Mouse (Mus musculus) urinary bladder, postnatal 10 days (tissue): ENCODE measurements around the gene Map3k12.

Experiments used
- DNase-seq: peaks from one replicate; pipeline ENCODE4 v3.0.0; 2022; ENCODE audit warnings: low spot score

Map3k12 gene

DNA sequence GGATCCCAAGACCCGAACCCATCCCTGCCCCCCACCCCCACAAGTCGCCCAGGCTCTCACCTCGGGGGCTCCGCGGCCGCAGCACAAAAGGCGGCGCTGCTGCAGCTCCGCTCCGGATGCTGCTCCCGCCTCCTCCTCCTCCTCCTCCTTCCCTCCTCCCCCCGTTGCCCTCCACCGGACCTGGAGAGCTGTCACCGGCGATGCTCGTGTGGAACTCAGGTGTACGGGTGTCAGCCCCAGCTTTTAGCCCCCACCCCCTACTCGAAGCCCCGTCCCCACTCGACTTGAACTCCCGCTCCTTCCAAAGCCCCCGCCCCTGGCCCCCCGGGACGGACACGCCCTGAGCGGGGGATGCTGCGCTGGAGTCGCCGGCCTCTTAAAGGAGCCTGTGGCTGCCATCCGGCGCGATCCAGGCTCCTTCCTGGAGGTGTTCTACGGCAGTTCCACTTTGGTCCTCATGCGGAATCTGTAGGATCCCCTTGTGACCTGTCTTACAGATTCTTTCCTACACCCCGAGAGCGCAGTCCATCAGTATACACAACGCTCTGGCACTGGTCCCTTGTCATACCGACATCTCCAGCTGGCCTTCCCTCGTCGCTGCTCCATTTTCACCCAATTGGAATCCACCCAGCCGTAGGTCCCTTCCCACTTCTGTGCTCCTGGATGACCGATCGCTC is at the start of gene Map3k12:
TSS of gene Map3k12 (minus strand) at position 337 of the 677 bp plus-strand sequence.
- no peak for DNase-seq

DNA sequence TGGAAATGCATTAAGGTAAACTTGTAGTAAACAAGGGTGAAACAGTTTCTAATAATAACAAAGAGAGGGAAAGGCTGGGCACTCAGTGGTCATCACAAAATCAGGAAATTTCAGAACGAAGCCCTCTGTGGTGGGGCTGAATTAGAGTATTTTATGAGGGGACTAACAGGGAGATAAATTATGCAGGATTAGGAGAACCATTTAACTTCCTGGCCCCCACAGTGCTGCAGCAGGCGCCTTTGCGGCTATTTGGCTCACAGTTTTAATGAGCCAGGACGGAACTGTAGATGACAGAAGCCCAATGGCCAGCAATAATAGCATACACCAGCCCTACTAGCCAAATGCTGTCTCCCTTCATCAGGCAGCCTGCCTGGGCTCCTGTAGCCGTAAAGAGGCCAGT is 46.8 kb upstream of the Map3k12 start:
- DNase-seq, result no peak

DNA sequence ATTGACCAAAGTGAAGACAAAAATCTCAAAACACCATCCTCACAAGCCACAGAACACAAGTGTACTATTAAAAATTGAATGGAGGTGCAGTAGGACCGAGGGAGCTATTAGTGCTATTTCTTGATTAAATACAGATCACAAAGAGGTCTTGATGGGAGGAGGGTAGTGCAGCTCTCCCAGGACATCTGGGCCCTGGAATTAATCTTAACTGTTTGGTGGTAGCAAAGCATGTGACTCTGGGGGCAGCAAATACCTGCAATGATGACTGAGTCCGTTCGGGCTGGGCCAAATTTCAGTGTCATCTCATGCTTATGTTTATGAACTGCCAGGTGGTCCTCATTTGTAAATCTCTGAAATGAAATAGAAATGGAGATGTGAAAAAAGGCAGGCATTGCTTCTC is 46.2 kb upstream of the Map3k12 start:
- no peak for DNase-seq

DNA sequence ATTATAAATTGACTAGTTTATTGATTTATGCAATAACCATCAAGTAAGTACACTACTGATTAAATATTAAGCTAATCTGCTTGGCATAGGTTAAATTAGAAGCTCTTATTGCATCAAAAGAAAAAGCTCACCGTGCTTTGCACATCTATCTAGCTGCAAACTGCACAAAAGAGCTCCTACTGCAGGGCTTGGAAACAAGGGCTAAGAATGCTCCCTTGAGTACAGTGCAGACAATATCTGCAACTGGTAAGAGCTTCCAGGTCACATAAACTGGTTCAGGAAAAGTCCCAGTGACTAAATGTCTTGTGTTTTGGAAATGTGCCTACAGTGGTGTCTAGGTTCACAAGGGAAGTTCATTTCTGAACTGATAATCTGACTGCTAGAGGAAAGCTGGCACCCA is 45.6 kb upstream of the Map3k12 start:
- DNase-seq, result no peak

DNA sequence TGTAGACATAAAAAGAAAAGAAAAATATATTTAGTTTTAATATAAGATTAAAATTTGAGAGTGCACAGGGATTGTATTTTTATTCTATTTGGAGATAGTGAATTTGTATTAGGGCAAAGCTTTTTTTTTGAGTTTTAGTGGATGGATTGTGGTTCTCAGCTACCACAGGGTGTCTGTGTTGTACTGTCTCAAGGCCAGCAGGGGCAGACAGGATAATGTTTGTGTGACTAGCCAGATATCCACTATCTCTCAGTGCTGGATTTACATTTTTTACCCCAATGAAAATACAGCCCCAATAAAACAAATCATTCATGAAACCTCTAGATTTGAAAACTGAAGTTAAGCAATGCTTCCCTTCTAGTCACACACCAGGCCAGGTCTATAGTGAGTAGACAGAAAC is 40.7 kb upstream of the Map3k12 start:
- no peak for DNase-seq

DNA sequence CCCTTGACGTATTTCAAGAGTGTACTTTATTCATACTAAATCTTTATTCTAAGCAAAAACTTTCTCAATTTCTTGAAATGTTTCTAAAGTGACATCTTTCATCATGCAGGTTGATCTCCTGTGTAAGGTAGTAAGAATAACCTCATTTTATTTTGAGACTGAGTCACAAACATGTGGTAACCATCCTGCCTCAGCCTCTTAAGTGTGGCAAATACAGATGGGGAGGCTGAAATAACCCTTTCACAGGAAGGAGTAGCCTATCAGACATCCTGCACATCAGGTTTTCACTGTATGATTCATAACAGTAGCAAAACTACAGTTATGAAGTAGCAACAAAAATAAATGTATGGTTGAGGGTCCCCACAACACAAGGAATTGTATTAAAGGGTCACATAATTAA is 38.7 kb upstream of the Map3k12 start:
- DNase-seq, result no peak

DNA sequence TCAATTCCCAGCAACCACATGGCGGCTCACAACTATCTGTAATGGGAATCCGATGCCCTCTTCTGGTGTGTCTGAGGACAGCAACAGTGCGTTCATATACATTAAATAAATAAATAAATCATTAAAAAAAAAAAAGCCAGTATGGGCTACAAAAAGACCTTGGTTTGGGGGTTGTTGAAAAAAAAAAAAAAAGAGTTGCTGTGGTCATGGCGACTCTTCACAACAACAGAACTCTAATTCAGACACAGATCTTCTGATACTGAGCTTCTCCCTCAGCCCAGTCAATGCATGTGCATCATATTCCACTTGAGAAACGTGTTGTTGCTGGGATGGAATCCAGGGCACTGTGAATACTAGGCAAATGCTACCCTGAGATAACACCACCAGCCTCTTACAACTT is 35.7 kb upstream of the Map3k12 start:
- no peak for DNase-seq

DNA sequence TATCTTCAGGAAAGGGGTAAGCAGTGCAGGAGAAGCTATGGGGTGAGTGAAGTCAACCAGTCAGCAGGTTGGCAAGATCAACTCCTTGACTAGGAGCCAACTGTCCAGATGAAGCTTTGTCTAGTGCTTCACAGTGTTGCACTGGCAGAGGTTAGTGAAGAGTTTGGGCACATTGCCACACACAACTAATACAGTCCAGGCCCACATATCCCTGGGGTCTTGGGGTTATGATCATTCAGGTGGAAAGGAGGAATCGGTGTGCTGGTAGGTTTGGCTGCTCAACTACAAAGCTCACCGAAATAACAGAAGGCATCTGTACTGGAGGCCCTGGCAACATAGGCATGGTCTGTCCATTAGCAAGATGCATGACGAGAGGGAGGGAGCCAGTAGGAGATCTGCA is 30.6 kb upstream of the Map3k12 start:
- no peak for DNase-seq

DNA sequence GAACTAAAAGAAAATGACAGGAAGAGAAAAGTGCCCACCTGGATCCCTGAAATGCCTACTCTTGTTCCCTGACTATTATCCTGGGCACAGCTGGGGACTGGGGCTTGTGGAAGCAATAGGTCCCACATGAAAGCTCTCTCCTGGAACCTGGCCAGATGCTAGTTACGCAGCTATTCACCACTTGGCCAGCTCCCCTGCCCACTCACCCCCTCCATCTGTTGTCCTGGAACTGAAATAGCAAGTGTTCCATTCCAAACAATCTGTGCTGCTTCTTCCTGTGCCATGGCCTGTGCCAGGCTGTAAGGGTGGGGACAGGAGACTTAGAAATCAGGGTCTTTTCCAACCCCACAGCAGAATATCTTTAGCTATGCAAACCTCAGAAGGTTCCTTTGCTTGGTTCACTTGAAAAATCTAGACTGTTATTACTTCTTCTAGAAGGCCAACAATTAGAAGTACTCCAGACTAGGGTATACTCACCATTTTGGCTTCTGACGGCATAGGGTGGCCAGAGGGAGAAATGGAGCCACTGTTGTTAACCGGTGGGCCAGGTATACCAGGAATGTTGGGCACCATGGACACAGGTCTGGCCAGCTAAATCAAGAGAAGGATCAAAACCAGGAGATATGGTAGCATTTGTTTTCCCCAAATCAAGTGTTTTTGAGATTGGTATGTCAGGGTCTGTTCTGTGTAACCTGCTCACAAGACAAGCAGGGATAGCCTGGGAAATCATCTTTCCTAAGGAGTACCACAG is 30.0 kb upstream of the Map3k12 start:
- DNase-seq, result no peak

DNA sequence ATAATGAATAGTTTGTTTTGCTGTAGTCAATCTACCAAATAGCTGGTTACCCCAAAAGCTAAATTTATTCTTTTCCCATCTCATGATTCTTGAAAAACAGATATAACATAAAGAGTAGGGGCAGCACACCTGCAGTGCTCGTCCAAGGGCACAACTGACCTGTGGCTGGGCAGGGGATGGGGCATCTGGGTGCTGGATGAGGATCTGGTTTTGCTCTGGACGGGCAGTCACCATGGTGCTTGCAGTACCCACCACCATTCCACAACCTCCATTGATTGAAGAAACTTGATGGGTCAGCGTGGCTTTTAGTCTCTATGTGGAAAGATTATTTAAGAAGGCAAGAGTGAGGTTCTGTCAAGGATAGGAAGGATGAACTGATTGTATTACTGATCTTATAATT is 29.4 kb upstream of the Map3k12 start:
- no peak for DNase-seq

DNA sequence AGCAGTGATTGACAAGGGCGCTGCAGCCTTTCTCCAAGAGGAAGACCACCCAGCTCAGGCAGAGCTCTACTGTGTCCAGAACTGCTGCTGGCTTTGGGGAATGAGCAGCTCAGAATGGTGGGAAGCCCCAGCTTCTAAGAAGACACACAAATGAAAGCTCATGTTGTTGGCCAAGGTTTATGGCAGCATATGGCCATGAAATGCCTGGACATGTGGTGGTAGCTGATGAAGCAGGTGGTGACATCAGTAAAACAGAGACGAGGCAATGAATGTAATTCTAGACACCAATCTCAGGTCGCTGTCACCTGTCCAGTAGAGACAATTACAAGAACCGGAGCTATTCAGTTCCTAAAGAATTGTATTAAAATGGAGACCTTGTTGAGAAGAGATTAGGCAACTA is 27.9 kb upstream of the Map3k12 start:
- no peak for DNase-seq

DNA sequence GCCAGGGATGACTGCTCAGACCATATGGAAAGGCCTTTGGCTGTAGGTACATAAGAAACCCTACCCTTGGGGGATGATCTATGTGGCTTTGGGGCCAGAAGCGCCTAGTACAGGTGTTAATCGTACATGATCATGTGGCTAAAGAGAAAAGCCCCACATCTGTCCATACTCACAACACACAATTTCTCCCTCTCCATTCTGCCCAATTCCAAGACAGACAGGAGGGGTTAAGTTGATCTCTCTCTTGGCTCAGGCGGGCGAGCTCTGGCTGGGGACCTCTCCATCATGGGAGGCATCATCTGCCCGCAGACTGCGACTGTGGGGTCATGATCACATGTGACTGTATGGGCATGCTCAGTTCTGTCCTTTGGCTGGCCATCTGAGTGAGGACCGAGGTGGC is 17.1 kb upstream of the Map3k12 start:
- no peak for DNase-seq

DNA sequence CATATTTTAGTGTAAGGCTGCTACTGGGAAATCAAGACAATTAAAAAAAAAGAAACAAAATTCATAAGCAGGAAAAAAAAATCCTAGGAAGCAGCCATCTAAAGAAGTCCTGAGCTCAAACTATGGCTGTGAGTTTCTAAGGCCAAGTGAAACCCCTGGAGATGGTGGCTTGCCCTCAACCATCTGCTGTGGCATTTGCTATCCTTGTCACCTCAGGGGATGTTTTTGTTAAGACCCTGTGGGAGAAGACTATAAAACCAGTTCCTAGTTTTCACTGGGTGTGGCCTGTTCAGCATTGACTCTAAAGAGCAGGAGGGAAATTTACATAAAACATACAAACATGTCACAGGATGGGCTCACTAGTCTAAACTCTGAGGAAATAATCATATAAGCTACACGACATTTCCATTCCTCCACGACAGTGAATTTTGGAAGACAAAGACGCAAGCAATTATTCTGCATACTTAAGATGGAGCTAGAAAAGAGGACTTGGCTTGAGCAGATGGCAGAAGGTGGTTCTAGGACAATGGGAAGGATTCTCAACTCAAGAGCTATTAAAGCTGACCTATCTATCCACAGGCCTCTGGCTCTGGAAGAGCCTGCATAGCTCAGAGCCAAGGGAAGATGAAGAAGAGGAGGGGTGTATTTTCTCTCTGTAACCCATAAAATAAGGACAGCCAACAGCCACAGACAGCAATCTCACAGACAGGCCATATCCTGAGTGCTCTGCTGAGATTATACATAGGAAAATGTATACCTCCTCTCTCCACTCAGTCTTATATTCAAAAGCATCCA is 15.4 kb upstream of the Map3k12 start:
- no peak for DNase-seq

DNA sequence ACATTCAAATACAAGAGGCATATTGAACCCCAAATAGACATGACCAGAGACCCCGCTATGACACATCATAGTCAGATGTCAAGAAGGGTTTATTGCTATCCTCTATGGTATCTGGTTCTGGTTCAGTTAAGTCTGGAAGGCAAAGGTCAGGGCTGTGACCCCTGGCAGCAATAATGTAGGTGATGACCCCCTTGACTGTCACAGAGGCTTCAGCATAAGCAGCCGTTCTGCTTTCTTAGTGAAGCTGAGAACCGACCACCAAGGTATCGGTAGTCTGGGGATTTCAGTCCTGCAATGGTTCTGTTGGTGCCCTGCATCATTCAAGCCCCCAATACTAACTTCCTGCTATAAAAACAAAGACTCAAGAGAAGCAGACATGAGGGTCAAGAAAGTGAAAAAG is 14.7 kb upstream of the Map3k12 start:
- no peak for DNase-seq

DNA sequence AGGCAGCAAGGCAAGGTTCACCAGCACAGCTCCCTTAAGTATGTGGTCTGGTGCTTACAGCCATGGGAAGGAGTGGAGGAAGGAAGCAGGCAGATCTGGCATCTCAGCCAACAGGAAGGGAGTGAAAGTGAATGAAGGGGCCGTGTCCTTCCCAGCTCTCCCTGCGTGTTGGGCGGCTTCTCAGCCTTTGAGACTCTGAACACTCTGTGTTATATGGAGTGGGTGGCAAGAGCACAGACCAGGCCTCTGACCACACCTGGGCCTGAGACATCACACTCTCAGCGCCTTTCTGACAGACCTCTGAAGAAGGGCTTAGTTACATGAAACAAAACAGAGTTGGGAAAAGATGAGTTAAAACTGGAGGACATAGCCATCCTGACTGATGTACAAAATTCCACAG is 13.7 kb upstream of the Map3k12 start:
- no peak for DNase-seq

DNA sequence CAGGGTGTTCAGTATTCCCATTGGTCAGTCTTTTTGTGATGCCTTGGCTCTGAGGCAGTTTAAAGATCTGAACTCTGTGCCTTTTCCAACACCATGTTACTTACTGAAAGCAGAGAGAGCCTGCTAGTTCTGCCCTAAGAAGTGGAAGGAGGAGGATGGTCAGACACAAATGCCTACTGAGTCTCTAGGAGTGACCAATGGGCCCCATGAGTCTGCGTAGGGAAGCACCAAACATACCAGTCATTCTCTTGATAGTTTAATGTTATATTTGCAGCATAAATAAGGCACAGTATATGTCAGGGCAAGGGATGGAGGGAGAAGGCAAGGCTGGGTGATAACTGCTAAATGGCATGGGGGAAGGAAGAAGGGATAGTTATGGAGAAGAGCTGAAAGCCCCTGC is 11.5 kb upstream of the Map3k12 start:
- DNase-seq, result no peak

DNA sequence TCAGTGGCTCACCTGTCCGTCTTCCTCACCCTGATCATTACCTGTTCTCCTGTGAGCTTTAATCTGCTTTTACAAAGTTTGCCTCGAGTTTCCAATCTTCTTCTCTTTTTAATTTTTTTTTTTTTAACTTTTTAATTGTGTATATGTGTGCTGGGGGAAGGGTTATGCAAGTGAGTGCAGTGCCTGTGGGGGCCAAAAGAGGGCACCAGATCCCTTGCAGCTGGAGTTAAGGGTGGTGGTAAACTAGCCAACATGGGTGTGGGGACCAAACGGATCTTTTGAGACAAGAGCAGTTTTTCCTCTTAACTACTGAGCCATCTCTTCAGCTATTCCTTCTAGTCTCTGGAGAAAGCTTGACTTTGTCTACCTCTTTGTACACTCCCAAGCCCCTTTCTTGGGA is 11.1 kb upstream of the Map3k12 start:
- DNase-seq, result no peak

DNA sequence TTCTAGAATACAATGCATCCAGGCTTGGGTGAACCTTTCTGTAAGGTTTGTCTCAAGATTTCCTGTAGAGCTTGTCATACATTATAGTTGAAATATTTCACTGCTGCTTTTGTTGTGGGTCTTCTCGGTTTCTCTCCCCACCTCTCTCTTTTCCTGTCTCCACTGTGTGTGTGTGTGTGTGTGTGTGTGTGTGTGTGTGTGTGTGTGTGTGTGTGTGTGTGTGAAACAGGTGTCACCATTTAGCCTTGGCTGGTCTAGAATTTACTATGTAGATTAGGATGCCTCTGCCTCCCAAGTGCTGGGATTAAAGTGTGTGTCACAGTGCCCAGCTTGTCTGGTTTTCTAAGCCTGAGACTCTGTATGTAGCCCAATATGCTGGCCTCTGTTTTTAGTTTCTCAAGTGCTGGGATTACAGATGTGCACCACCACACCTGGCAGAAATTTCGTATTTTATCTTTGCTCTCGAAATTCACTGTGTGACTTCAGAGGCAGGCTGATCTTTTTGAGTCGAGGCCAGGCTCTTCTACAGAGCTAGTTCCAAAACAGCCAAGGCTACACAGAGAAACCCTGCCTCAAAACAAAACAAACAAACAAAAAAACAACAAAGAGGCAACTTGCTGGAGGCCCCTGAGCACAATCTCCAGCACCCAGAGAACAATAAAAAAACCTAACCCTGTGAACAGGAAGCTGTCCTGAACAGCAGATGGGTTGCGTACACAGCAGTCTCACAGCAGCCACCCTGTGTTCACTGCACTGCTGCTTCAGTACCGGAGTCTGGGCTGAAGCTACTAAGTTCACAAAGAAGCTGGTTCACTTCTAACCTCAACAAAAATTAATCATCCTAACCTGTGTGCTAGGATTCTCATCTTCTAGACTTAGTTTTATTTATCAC is 9.5 kb upstream of the Map3k12 start:
- no peak for DNase-seq

DNA sequence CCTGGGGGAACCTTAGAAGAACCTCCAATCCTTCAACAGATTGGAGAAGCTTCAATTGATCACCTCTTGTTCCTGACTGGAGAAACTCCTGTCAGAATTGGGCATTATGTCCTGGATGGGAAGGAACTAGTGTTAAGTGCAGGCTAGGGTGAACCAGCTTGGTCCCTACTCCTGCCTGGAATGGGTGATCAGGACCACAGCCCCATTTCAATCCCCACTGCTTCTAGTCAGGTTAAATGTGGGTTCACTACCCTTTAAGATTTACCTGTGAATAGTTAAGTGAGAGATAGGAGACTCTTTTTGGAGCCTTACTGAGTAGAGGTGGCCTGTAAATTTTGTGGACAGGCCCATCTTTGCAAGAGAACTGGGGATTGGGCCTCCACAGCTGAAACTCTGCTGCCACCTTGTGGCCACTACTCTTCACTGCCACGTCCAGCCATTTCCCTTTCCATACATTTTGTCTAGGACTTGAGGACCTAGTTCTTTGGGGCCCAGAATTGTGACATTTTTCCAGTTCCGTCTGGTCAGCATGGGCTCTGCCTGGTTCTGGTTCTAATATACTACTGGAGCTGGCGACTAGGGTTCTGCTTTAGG is 8.1 kb upstream of the Map3k12 start, which contains the start of gene Npff:
TSS of gene Npff (minus strand) at position 51 of the 594 bp plus-strand sequence.
- no peak for DNase-seq

DNA sequence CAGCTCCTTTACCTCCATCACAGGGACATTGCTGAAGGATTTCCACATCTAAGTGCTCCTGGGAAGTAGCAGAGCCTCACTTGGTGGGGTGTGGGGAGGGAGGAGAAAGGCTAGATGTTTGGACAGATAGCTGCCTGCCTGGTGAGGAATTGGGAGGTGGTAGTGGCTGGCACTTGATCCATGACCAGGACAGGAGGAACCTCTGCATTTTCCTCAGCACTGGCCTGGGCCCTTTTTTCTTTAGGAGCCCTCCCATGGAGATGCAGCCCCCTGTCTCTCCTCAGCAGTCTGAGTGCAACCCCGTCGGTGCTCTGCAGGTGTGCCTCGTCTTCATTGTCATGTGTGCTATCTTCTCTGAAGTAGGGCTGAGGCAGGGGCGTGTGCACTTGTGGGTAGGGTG is 4.6 kb upstream of the Map3k12 start:
- DNase-seq, result no peak

DNA sequence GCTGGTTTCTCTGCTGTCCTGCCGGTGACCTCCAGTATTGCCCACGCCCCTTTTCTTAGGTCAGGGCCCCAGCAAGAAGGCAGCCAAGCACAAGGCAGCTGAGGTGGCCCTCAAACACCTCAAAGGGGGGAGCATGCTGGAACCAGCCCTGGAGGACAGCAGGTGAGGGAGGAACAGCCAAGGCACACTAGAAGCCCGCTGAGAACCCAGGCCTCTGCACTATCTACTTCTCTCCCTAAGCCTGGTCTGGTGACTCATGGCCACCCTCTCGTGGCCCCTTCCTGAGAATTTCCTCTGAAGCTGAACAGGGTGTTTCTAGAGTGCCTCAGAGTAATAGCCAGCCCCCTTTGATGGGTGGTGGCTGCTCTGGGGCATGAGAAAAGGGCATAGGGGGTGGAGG is 3.6 kb upstream of the Map3k12 start:
- no peak for DNase-seq
